Mouse (Mus musculus) cerebellum, adult 2 months (tissue): ENCODE measurements around the gene Tmem136.

Experiments used
- CTCF ChIP-seq: fragments of 200-500 bp; IDR thresholded peaks from 2 replicates; pipeline ENCODE4 v1.5.1; 2011; ENCODE audit warnings: low read depth, mild to moderate bottlenecking, control low read depth, low read length, moderate library complexity, borderline replicate concordance; ENCODE audit not compliant: insufficient read depth
- POLR2A ChIP-seq: fragments of 200-500 bp; IDR thresholded peaks from 2 replicates; pipeline ENCODE4 v1.6.1; 2011; ENCODE audit warnings: low read length, control low read depth, borderline replicate concordance; ENCODE audit not compliant: insufficient read depth

GRCm38 (mm10) chr9:43071741-43072140, 44.6 kb downstream of the Tmem136 start:
- no peak for TF ChIP-seq CTCF
- no peak for TF ChIP-seq POLR2A
